Mouse (Mus musculus): ENCODE measurements around the gene Usp25. TPM values are rescaled to one million over a fixed set of nuclear protein-coding genes. Genes with fewer than 3 reads are reported as not detected.

The Usp25 gene
- polyA plus RNA-seq, 1 experiment from 2014 or later, result 23.9 TPM

- no peak for ATAC-seq (ENCODE audit: low FRiP score)
- Histone ChIP-seq H3K4me3 (ENCODE audit: low read depth, low read length) (peak overlapping the region; percentile 75), H3K4me2 (peak overlapping the region; percentile 65), H3K27ac (ENCODE audit: low read depth, low read length) (no peak overlapping the region), H3K36me3 (ENCODE audit: control insufficient read depth, insufficient read depth, low read length) (no peaks in the 10 kb centered on the region), H3K9me3 (ENCODE audit: control insufficient read depth, low read length) (no peaks in the 10 kb centered on the region), H3K4me1 (ENCODE audit: control insufficient read depth, insufficient read depth, low read length) (peaks cover 14% of the 10 kb centered on the region), H3K9ac (ENCODE audit: low read length) (peak overlapping the region; percentile 86), H3K27me3 (ENCODE audit: control insufficient read depth, insufficient read depth, low read length) (no peaks in the 10 kb centered on the region)
- WGBS, result 5% methylated on average over 17 of the region's 17 CpGs
- peak; percentile 91 for DNase-seq (ENCODE audit: low spot score, missing footprints)
Measured at GRCm38 (mm10) chr16:77014321-77015211, 1.1 kb downstream of the Usp25 start.

GRCm38 (mm10) chr16:77015380-77016346 lies 2.2 kb downstream of the Usp25 start:
- peak overlapping the region; percentile 65 for H3K4me2 ChIP-seq
- no peaks in the 10 kb centered on the region for H3K36me3 ChIP-seq (ENCODE audit: control insufficient read depth, insufficient read depth, low read length)
- DNase-seq (ENCODE audit: low spot score, missing footprints) (no peak), ATAC-seq (ENCODE audit: low FRiP score) (no peak)
- peaks cover 15% of the 10 kb centered on the region for H3K4me1 ChIP-seq (ENCODE audit: control insufficient read depth, insufficient read depth, low read length)
- H3K27me3 ChIP-seq (ENCODE audit: control insufficient read depth, insufficient read depth, low read length), result no peaks in the 10 kb centered on the region
- no peaks in the 10 kb centered on the region for H3K9me3 ChIP-seq (ENCODE audit: control insufficient read depth, low read length)
- no peak overlapping the region for H3K27ac ChIP-seq (ENCODE audit: low read depth, low read length)
- WGBS, result 66% methylated on average over 4 of the region's 4 CpGs
- no peak overlapping the region for H3K9ac ChIP-seq (ENCODE audit: low read length)
- peak overlapping the region; percentile 75 for H3K4me3 ChIP-seq (ENCODE audit: low read depth, low read length)

- no peaks in the 10 kb centered on the region for H3K36me3 ChIP-seq (ENCODE audit: control insufficient read depth, insufficient read depth, low read length)
- WGBS, result 78% methylated on average over 7 of the region's 7 CpGs
- H3K9me3 ChIP-seq (ENCODE audit: control insufficient read depth, low read length), result no peaks in the 10 kb centered on the region
- no peak overlapping the region for H3K9ac ChIP-seq (ENCODE audit: low read length)
- peaks cover 15% of the 10 kb centered on the region for H3K4me1 ChIP-seq (ENCODE audit: control insufficient read depth, insufficient read depth, low read length)
- no peaks in the 10 kb centered on the region for H3K27me3 ChIP-seq (ENCODE audit: control insufficient read depth, insufficient read depth, low read length)
- DNase-seq (ENCODE audit: low spot score, missing footprints) (no peak), ATAC-seq (ENCODE audit: low FRiP score) (no peak)
- no peak overlapping the region for H3K4me3 ChIP-seq (ENCODE audit: low read depth, low read length)
- no peak overlapping the region for H3K27ac ChIP-seq (ENCODE audit: low read depth, low read length)
- H3K4me2 ChIP-seq, result no peak overlapping the region
Measured at GRCm38 (mm10) chr16:77017931-77018330, 4.4 kb downstream of the Usp25 start.

- peaks cover 3% of the 10 kb centered on the region; the same call in 1 of the 2 replicates for H3K9me3 ChIP-seq (ENCODE audit: control insufficient read depth, low read length)
- 65% methylated on average over 3 of the region's 3 CpGs for WGBS
- H3K4me1 ChIP-seq (ENCODE audit: control insufficient read depth, insufficient read depth, low read length), result peaks cover 9% of the 10 kb centered on the region
- ATAC-seq (ENCODE audit: low FRiP score) (no peak), DNase-seq (ENCODE audit: low spot score, missing footprints) (no peak)
- H3K27ac ChIP-seq (ENCODE audit: low read depth, low read length), result no peak overlapping the region
- no peaks in the 10 kb centered on the region for H3K36me3 ChIP-seq (ENCODE audit: control insufficient read depth, insufficient read depth, low read length)
- no peak overlapping the region for H3K9ac ChIP-seq (ENCODE audit: low read length)
- no peak overlapping the region for H3K4me3 ChIP-seq (ENCODE audit: low read depth, low read length)
- H3K27me3 ChIP-seq (ENCODE audit: control insufficient read depth, insufficient read depth, low read length), result no peaks in the 10 kb centered on the region
- no peak overlapping the region for H3K4me2 ChIP-seq
Measured at GRCm38 (mm10) chr16:77020190-77020589, 6.7 kb downstream of the Usp25 start.

- peaks cover 8% of the 10 kb centered on the region for H3K4me1 ChIP-seq (ENCODE audit: control insufficient read depth, insufficient read depth, low read length)
- no peak overlapping the region for H3K27ac ChIP-seq (ENCODE audit: low read depth, low read length)
- H3K36me3 ChIP-seq (ENCODE audit: control insufficient read depth, insufficient read depth, low read length), result no peaks in the 10 kb centered on the region
- H3K27me3 ChIP-seq (ENCODE audit: control insufficient read depth, insufficient read depth, low read length), result no peaks in the 10 kb centered on the region
- WGBS, result 87% methylated on average over 7 of the region's 7 CpGs
- no peak overlapping the region for H3K4me3 ChIP-seq (ENCODE audit: low read depth, low read length)
- no peak overlapping the region for H3K9ac ChIP-seq (ENCODE audit: low read length)
- peaks cover 3% of the 10 kb centered on the region; the same call in 1 of the 2 replicates for H3K9me3 ChIP-seq (ENCODE audit: control insufficient read depth, low read length)
- DNase-seq (ENCODE audit: low spot score, missing footprints) (no peak), ATAC-seq (ENCODE audit: low FRiP score) (no peak)
- H3K4me2 ChIP-seq, result no peak overlapping the region
Measured at GRCm38 (mm10) chr16:77023627-77024379, 10.3 kb downstream of the Usp25 start.

- DNase-seq (ENCODE audit: low spot score, missing footprints), result no peak
- ATAC-seq (ENCODE audit: low FRiP score), result no peak
- H3K4me1 ChIP-seq (ENCODE audit: control insufficient read depth, insufficient read depth, low read length), result peaks cover 3% of the 10 kb centered on the region
- H3K27me3 ChIP-seq (ENCODE audit: control insufficient read depth, insufficient read depth, low read length), result no peaks in the 10 kb centered on the region
- no peak overlapping the region for H3K27ac ChIP-seq (ENCODE audit: low read depth, low read length)
- peaks cover 3% of the 10 kb centered on the region; the same call in 1 of the 2 replicates for H3K9me3 ChIP-seq (ENCODE audit: control insufficient read depth, low read length)
- no peak overlapping the region for H3K9ac ChIP-seq (ENCODE audit: low read length)
- 92% methylated on average over 4 of the region's 4 CpGs for WGBS
- no peaks in the 10 kb centered on the region for H3K36me3 ChIP-seq (ENCODE audit: control insufficient read depth, insufficient read depth, low read length)
- H3K4me3 ChIP-seq (ENCODE audit: low read depth, low read length), result no peak overlapping the region
- no peak overlapping the region for H3K4me2 ChIP-seq
Measured at GRCm38 (mm10) chr16:77026099-77026498, 12.6 kb downstream of the Usp25 start.

GRCm38 (mm10) chr16:77026933-77027332 lies 13.4 kb downstream of the Usp25 start:
- no peak overlapping the region for H3K27ac ChIP-seq (ENCODE audit: low read depth, low read length)
- peaks cover 3% of the 10 kb centered on the region; the same call in 1 of the 2 replicates for H3K9me3 ChIP-seq (ENCODE audit: control insufficient read depth, low read length)
- no peak overlapping the region for H3K4me2 ChIP-seq
- H3K27me3 ChIP-seq (ENCODE audit: control insufficient read depth, insufficient read depth, low read length), result no peaks in the 10 kb centered on the region
- H3K4me3 ChIP-seq (ENCODE audit: low read depth, low read length), result no peak overlapping the region
- 91% methylated on average over 6 of the region's 6 CpGs for whole genome bisulfite sequencing
- ATAC-seq (ENCODE audit: low FRiP score) (no peak), DNase-seq (ENCODE audit: low spot score, missing footprints) (no peak)
- no peaks in the 10 kb centered on the region for H3K36me3 ChIP-seq (ENCODE audit: control insufficient read depth, insufficient read depth, low read length)
- peaks cover 3% of the 10 kb centered on the region for H3K4me1 ChIP-seq (ENCODE audit: control insufficient read depth, insufficient read depth, low read length)
- H3K9ac ChIP-seq (ENCODE audit: low read length), result no peak overlapping the region

- no peaks in the 10 kb centered on the region for H3K36me3 ChIP-seq (ENCODE audit: control insufficient read depth, insufficient read depth, low read length)
- H3K4me3 ChIP-seq (ENCODE audit: low read depth, low read length), result no peak overlapping the region
- H3K4me1 ChIP-seq (ENCODE audit: control insufficient read depth, insufficient read depth, low read length), result peaks cover 3% of the 10 kb centered on the region
- peaks cover 3% of the 10 kb centered on the region; the same call in 1 of the 2 replicates for H3K9me3 ChIP-seq (ENCODE audit: control insufficient read depth, low read length)
- no peak overlapping the region; the same call in 1 of the 2 replicates for H3K9ac ChIP-seq (ENCODE audit: low read length)
- H3K4me2 ChIP-seq, result no peak overlapping the region
- ATAC-seq (ENCODE audit: low FRiP score), result no peak
- no peak overlapping the region for H3K27ac ChIP-seq (ENCODE audit: low read depth, low read length)
- 85% methylated on average over 14 of the region's 14 CpGs for WGBS
- H3K27me3 ChIP-seq (ENCODE audit: control insufficient read depth, insufficient read depth, low read length), result no peaks in the 10 kb centered on the region
- DNase-seq (ENCODE audit: low spot score, missing footprints), result no peak
Measured at GRCm38 (mm10) chr16:77027976-77028686, 14.6 kb downstream of the Usp25 start.

Data from midbrain, embryonic 11.5 days (tissue).